Mouse (Mus musculus): ENCODE results near the gene Tmem39a. TPM values are rescaled to one million over a fixed set of nuclear protein-coding genes. Genes with fewer than 3 reads are reported as not detected.

Gene Tmem39a
- polyA plus RNA-seq, 1 experiment from 2014 or later: 33.2 TPM

Other genes starting within 250 kb of the Tmem39a start
- gene Maats1, start 216.6 kb upstream of the Tmem39a start, polyA plus RNA-seq (2014; fragmentation: Nextera tagmentation; extraction: Ambion mirVana): 1.2 and 1.5 TPM in 2 replicates
- gene Cox17, start 211.7 kb upstream of the Tmem39a start, polyA plus RNA-seq (2014; fragmentation: Nextera tagmentation; extraction: Ambion mirVana): 74.3 and 97.1 TPM in 2 replicates
- not detected in 2 replicates for gene Gm21987, start 211.7 kb upstream of the Tmem39a start, polyA plus RNA-seq (2014; fragmentation: Nextera tagmentation; extraction: Ambion mirVana)
- gene Popdc2, start 196.5 kb upstream of the Tmem39a start, polyA plus RNA-seq (2014; fragmentation: Nextera tagmentation; extraction: Ambion mirVana): 0.24 and 0.26 TPM in 2 replicates
- gene Pla1a, start 125.6 kb upstream of the Tmem39a start, polyA plus RNA-seq (2014; fragmentation: Nextera tagmentation; extraction: Ambion mirVana): 0.32 and 0.38 TPM in 2 replicates
- gene Adprh, start 106.0 kb upstream of the Tmem39a start, polyA plus RNA-seq (2014; fragmentation: Nextera tagmentation; extraction: Ambion mirVana): 136 and 146 TPM in 2 replicates
- gene Cd80, start 103.1 kb upstream of the Tmem39a start, polyA plus RNA-seq (2014; fragmentation: Nextera tagmentation; extraction: Ambion mirVana): 0.64 and 0.88 TPM in 2 replicates
- gene Timmdc1, start 36.0 kb upstream of the Tmem39a start, polyA plus RNA-seq (2014; fragmentation: Nextera tagmentation; extraction: Ambion mirVana): 25.0 and 29.8 TPM in 2 replicates
- 53.6 and 54.1 TPM in 2 replicates for gene Poglut1, start 8.4 kb upstream of the Tmem39a start, polyA plus RNA-seq (2014; fragmentation: Nextera tagmentation; extraction: Ambion mirVana)
- 5.6 and 7.8 TPM in 2 replicates for gene Arhgap31, start 154.6 kb downstream of the Tmem39a start, polyA plus RNA-seq (2014; fragmentation: Nextera tagmentation; extraction: Ambion mirVana)
- 40.0 and 41.7 TPM in 2 replicates for gene B4galt4, start 183.6 kb downstream of the Tmem39a start, polyA plus RNA-seq (2014; fragmentation: Nextera tagmentation; extraction: Ambion mirVana)
- gene Upk1b, start 241.6 kb downstream of the Tmem39a start, polyA plus RNA-seq (2014; fragmentation: Nextera tagmentation; extraction: Ambion mirVana): 0.16 and 0.18 TPM in 2 replicates

All from hindbrain, embryonic 14.5 days (tissue).